Mouse (Mus musculus): ENCODE measurements at regions not wholly inside any gene's neighbourhood (a gene's known extent, or its start where the extent isn't known, plus 50 kb on each side); places are given as distances from the start of the nearest gene placed in this dataset.
A peak's percentile ranks its signal among the peaks of the same experiment; 100 is the strongest.

DNA sequence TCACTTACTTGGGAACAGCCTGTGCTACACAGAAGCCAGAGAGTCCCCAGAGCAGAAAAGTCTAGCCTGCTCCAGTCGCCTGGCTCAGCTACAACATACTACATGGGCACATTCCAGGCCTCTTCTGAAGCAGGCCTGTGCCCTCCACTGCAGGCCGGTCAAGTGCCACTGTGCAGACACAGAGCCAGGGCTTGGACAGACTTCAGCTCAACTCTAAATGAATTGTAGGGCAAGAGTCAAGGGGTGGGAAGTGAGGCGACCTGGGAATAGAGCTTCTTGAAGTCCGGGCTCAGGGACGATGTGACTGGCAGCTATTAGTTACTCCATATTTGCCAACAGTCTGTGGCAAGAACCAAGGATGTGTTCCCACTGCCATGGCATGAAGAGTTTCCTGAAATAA, 87.1 kb upstream of the Gm26657 start:
- Histone ChIP-seq H3K27me3 (replicated peaks; ENCODE audit: control insufficient read depth, insufficient read depth, low read length) (no peaks in the 10 kb centered on the region), H3K9me3 (ENCODE audit: control insufficient read depth, low read length) (no peaks in the 10 kb centered on the region), H3K27ac (ENCODE audit: low read depth, low read length) (no peak overlapping the region), H3K9ac (ENCODE audit: low read depth, low read length) (no peak overlapping the region), H3K4me3 (ENCODE audit: low read length) (no peak overlapping the region), H3K4me1 (ENCODE audit: control insufficient read depth, insufficient read depth, low read depth, low read length) (peaks cover 2% of the 10 kb centered on the region; the same call in 1 of the 2 replicates), H3K36me3 (ENCODE audit: control insufficient read depth, insufficient read depth, low read length) (no peaks in the 10 kb centered on the region), H3K4me2 (ENCODE audit: low read length) (no peak overlapping the region)
- WGBS, result 86% methylated on average over 5 of the region's 5 CpGs
- no peak for ATAC-seq

DNA sequence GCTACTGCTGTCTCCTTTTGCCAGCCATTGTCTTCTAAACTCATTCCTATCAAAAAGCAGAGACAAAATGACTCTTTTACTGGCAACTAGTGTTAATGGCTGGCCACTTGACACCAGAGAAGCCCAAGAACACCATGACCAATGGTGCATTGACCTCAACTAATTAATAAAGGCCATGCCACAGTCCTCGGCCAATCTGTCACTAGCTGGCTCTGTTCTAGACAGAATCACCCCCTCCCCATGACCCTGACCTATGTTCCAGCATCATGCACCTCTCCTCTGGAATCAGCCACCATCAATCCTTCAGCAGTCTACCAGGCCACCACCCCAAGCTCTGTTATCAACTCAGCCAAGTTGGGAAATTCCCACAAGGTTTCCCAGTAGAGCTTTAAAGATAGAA, 90.1 kb upstream of the Gm26657 start:
- no peak overlapping the region for H3K27ac ChIP-seq (ENCODE audit: low read depth, low read length)
- H3K36me3 ChIP-seq (ENCODE audit: control insufficient read depth, insufficient read depth, low read length), result no peaks in the 10 kb centered on the region
- no peak overlapping the region for H3K9ac ChIP-seq (ENCODE audit: low read depth, low read length)
- WGBS, result 44% methylated on average over 1 of the region's 1 CpGs
- H3K27me3 ChIP-seq (replicated peaks; ENCODE audit: control insufficient read depth, insufficient read depth, low read length), result no peaks in the 10 kb centered on the region
- peaks cover 2% of the 10 kb centered on the region for H3K4me1 ChIP-seq (ENCODE audit: control insufficient read depth, insufficient read depth, low read depth, low read length)
- no peak overlapping the region for H3K4me2 ChIP-seq (ENCODE audit: low read length)
- H3K9me3 ChIP-seq (ENCODE audit: control insufficient read depth, low read length), result no peaks in the 10 kb centered on the region
- ATAC-seq, result no peak
- no peak overlapping the region for H3K4me3 ChIP-seq (ENCODE audit: low read length)

DNA sequence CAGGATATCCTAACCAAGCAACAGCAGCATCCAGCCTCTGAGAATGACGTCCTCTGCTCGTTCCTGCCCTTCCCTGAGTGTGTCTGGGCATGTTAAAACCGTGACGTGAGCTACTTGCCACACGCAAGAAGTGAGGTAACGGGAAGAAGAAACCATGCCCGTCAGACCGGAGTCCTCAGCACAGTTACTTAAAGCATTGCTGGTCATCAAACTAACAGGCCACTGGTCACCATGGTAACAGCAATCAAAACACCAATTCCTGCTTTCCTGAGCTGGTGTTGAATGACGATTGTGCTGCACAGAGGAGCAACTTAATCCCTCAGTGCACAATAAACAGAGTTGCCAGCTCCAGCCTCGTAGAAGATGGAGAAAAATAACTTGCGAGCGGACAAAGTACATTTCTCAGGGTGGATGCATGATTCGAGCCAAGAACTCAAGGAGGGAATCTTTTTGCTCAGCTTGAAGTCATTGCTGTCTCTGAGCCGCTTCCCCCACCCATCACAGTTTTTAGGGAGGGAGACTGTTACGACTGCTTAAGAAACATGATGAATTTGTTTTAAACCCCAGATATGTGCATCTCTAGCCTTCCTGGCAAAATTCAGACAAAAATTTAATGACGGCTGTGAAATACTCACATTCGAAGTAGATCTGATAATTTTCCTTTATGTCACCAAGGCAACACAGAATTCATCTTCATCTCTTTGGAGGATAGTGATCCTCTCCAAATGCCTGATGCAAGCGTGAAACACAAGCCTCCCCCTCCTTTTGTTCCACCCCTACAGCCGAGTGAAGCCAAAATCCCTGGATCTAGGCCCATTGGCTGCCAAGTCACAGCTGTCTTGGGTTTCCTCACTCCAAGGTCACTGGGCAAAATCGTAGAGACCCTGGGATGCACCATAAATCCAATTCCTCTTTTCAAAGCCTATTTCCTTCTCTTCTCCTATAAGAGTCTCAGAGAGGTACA, 95.6 kb upstream of the Gm26657 start:
- Histone ChIP-seq H3K4me3 (ENCODE audit: low read length) (peak overlapping the region; percentile 21), H3K9ac (ENCODE audit: low read depth, low read length) (peak overlapping the region; percentile 12; the same call in 1 of the 2 replicates), H3K4me2 (ENCODE audit: low read length) (peak overlapping the region; percentile 49), H3K4me1 (ENCODE audit: control insufficient read depth, insufficient read depth, low read depth, low read length) (peaks cover 14% of the 10 kb centered on the region), H3K36me3 (ENCODE audit: control insufficient read depth, insufficient read depth, low read length) (no peaks in the 10 kb centered on the region), H3K27me3 (replicated peaks; ENCODE audit: control insufficient read depth, insufficient read depth, low read length) (no peaks in the 10 kb centered on the region), H3K9me3 (ENCODE audit: control insufficient read depth, low read length) (no peaks in the 10 kb centered on the region), H3K27ac (ENCODE audit: low read depth, low read length) (peak overlapping the region; percentile 51)
- 17% methylated on average over 20 of the region's 20 CpGs for WGBS
- ATAC-seq, result peak; percentile 89

DNA sequence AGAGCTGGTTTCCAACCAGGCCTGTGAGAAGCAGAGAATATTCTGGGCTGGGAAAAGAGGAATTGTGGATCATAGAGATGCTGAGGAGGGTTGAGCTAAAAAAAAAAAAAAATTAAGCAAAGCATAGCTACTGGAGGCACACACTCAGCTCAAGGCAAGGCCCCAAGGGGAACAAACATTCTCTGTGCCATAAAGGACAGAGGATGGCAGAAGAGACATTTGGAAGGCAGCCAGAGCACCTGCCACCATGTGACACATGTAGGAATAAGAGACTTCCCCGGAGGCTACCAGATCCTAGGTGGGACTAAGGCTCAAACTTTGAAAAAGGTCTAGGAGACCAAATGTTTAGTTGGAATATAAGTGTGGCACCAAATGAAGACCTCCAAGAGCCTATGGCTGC, 96.4 kb upstream of the Gm26657 start:
- no peaks in the 10 kb centered on the region for H3K9me3 ChIP-seq (ENCODE audit: control insufficient read depth, low read length)
- peaks cover 14% of the 10 kb centered on the region for H3K4me1 ChIP-seq (ENCODE audit: control insufficient read depth, insufficient read depth, low read depth, low read length)
- no peaks in the 10 kb centered on the region for H3K27me3 ChIP-seq (replicated peaks; ENCODE audit: control insufficient read depth, insufficient read depth, low read length)
- no peak overlapping the region for H3K9ac ChIP-seq (ENCODE audit: low read depth, low read length)
- peak overlapping the region; percentile 49 for H3K4me2 ChIP-seq (ENCODE audit: low read length)
- ATAC-seq, result no peak
- 54% methylated on average over 1 of the region's 1 CpGs for WGBS
- no peaks in the 10 kb centered on the region for H3K36me3 ChIP-seq (ENCODE audit: control insufficient read depth, insufficient read depth, low read length)
- H3K4me3 ChIP-seq (ENCODE audit: low read length), result no peak overlapping the region
- peak overlapping the region; percentile 17; the same call in 1 of the 2 replicates for H3K27ac ChIP-seq (ENCODE audit: low read depth, low read length)

DNA sequence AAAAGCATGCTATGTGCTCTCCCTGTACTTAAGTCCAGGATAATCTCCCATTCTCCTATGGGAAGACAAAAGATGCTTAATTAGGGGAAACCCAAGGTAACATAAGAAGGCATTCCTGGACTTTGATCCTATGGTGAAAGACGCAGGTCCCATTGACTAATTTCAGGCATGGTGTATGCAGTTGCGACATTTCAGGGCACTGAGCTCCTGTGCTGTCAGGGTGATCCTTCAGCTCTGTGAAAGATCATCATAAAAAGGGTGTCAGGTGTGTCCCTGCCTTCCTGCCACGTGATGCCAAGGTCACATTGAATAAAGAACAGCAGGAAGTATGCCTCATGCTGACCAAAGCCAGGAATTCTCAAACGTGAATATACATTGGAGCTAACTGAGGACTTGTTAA, 100.2 kb upstream of the Gm26657 start:
- Histone ChIP-seq H3K27me3 (replicated peaks; ENCODE audit: control insufficient read depth, insufficient read depth, low read length) (no peaks in the 10 kb centered on the region), H3K27ac (ENCODE audit: low read depth, low read length) (no peak overlapping the region), H3K4me1 (ENCODE audit: control insufficient read depth, insufficient read depth, low read depth, low read length) (peaks cover 14% of the 10 kb centered on the region), H3K4me3 (ENCODE audit: low read length) (no peak overlapping the region), H3K9me3 (ENCODE audit: control insufficient read depth, low read length) (no peaks in the 10 kb centered on the region), H3K9ac (ENCODE audit: low read depth, low read length) (no peak overlapping the region), H3K36me3 (ENCODE audit: control insufficient read depth, insufficient read depth, low read length) (no peaks in the 10 kb centered on the region), H3K4me2 (ENCODE audit: low read length) (no peak overlapping the region)
- no peak for ATAC-seq
- 47% methylated on average over 4 of the region's 4 CpGs for WGBS

DNA sequence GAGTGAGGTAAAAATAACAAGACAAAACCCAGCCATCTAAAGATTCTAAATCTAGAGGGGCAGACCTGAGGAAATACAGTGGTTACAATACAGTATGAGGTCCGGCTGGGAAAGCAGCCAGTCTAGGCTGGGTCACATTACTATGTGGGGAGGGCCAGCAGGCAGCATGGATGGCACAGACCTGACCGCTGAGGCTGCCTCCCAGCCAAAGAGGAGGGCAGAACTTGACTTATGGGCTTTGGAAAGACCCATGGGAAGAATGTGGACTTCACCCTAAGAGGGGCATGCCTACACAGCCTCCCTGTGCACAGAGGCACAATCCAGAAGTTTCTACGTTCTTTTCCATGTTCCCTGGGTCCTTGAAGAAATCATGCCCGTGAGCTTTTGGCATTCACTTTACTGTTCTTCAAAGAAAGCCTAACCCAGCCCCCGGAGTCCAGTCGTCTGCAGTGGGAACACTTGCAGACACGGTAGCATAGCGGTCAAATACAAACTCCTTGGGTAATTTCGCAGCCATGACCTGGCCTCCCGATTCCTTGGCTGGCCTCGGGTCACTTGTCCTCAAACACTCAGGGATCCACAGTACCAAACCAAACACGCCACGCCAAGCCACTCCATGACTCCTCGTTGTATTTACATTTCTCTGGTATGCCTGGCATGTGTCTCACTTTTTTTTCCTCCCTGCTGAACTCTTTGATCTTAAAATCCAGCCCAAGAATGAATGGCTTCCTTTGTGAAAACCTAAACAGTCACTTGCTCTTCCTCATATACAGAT, 101.0 kb upstream of the Gm26657 start:
- Histone ChIP-seq H3K36me3 (ENCODE audit: control insufficient read depth, insufficient read depth, low read length) (no peaks in the 10 kb centered on the region), H3K4me1 (ENCODE audit: control insufficient read depth, insufficient read depth, low read depth, low read length) (peaks cover 5% of the 10 kb centered on the region), H3K27me3 (replicated peaks; ENCODE audit: control insufficient read depth, insufficient read depth, low read length) (no peaks in the 10 kb centered on the region), H3K9ac (ENCODE audit: low read depth, low read length) (no peak overlapping the region), H3K4me2 (ENCODE audit: low read length) (0 out of 2 replicates have a peak overlapping the region, but pooled peaks have one; percentile 3), H3K4me3 (ENCODE audit: low read length) (no peak overlapping the region), H3K27ac (ENCODE audit: low read depth, low read length) (no peak overlapping the region), H3K9me3 (ENCODE audit: control insufficient read depth, low read length) (no peaks in the 10 kb centered on the region)
- no peak for ATAC-seq
- 58% methylated on average over 14 of the region's 14 CpGs for WGBS

DNA sequence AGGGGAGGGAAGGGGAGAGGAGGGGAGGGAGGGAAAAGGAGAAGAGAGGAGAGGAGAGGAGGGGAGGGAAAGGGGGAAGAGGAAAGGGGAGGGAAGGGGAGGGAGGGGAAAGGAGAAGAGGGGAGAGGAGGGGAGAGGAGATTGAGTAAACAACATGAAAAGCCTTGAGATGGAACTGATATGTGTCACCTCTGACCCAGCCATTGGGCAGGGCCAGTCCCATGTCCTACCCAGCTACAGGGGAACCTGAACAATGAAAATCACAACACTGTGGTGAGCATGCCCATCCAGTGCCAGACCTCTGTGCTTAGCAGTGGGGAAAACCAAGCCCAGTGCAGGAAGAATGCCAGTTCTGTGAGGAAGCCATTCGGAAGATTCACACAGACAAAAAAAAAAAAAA, 103.6 kb upstream of the Gm26657 start:
- Histone ChIP-seq H3K9me3 (ENCODE audit: control insufficient read depth, low read length) (no peaks in the 10 kb centered on the region), H3K9ac (ENCODE audit: low read depth, low read length) (no peak overlapping the region), H3K36me3 (ENCODE audit: control insufficient read depth, insufficient read depth, low read length) (no peaks in the 10 kb centered on the region), H3K27ac (ENCODE audit: low read depth, low read length) (no peak overlapping the region), H3K4me1 (ENCODE audit: control insufficient read depth, insufficient read depth, low read depth, low read length) (no peaks in the 10 kb centered on the region), H3K27me3 (replicated peaks; ENCODE audit: control insufficient read depth, insufficient read depth, low read length) (no peaks in the 10 kb centered on the region), H3K4me3 (ENCODE audit: low read length) (no peak overlapping the region), H3K4me2 (ENCODE audit: low read length) (no peak overlapping the region)
- ATAC-seq, result no peak
- 73% methylated on average over 1 of the region's 1 CpGs for WGBS

DNA sequence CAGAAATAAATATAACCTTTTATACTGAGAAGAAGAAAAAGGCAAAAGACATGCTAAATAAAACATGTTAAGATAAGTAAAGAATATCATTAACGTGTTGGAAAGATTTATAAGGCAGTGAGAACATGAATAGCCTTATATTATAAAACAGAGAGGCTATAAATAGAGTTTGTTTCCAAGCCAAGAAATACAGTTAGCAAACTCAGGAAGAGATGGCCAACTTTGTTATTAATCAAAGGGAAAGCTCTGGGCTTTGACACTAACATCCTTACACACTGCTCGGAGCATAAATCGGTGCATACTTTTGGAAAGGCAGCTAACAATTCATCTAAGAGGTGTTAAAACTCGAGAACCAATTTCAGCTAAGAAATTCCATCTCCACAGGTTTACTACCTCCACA, 106.3 kb upstream of the Gm26657 start:
- ATAC-seq, result no peak
- Histone ChIP-seq H3K27me3 (replicated peaks; ENCODE audit: control insufficient read depth, insufficient read depth, low read length) (no peaks in the 10 kb centered on the region), H3K4me2 (ENCODE audit: low read length) (no peak overlapping the region), H3K9me3 (ENCODE audit: control insufficient read depth, low read length) (no peaks in the 10 kb centered on the region), H3K4me3 (ENCODE audit: low read length) (no peak overlapping the region), H3K4me1 (ENCODE audit: control insufficient read depth, insufficient read depth, low read depth, low read length) (peaks cover 4% of the 10 kb centered on the region), H3K9ac (ENCODE audit: low read depth, low read length) (no peak overlapping the region), H3K27ac (ENCODE audit: low read depth, low read length) (no peak overlapping the region), H3K36me3 (ENCODE audit: control insufficient read depth, insufficient read depth, low read length) (no peaks in the 10 kb centered on the region)
- 77% methylated on average over 4 of the region's 4 CpGs for WGBS

DNA sequence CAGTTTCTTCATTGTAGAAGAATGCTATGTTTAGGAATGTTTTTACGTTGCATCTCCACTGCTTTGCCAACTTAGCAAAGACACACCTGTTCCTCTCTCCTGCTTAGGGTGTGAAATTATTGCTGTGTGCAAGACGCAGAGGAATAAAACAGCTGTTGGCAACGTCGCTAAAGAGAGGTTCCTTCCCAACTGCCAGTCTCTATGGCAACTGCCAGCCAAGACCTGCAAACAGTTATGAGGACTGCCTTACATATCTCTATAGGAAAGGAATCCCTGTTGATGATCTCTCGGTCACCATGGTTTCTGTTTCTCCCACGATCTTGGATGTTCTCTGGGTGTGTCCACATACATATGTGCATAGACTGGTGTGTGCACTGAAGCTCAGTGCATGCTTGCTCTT, 109.6 kb upstream of the Gm26657 start:
- peak; percentile 61; the same call in 1 of the 2 replicates for ATAC-seq
- Histone ChIP-seq H3K27me3 (replicated peaks; ENCODE audit: control insufficient read depth, insufficient read depth, low read length) (no peaks in the 10 kb centered on the region), H3K9ac (ENCODE audit: low read depth, low read length) (no peak overlapping the region), H3K36me3 (ENCODE audit: control insufficient read depth, insufficient read depth, low read length) (no peaks in the 10 kb centered on the region), H3K4me1 (ENCODE audit: control insufficient read depth, insufficient read depth, low read depth, low read length) (peaks cover 4% of the 10 kb centered on the region), H3K9me3 (ENCODE audit: control insufficient read depth, low read length) (no peaks in the 10 kb centered on the region), H3K4me2 (ENCODE audit: low read length) (no peak overlapping the region), H3K4me3 (ENCODE audit: low read length) (no peak overlapping the region), H3K27ac (ENCODE audit: low read depth, low read length) (no peak overlapping the region)
- WGBS, result 55% methylated on average over 6 of the region's 6 CpGs

Measured in hindbrain, embryonic 16.5 days (tissue).